Mouse (Mus musculus) kidney, postnatal 4 days (tissue): Measurements from ENCODE around the gene Etv6.

Experiments
- DNase-seq, 2 experiments: peaks; one replicate each; pipeline ENCODE4 v3.0.0; 2021; ENCODE audit warnings: mixed read lengths in 2 of 2

Etv6 gene

GRCm38 (mm10) chr6:134175059-134175458 is 139.6 kb downstream of the Etv6 start:
- no peak for DNase-seq

GRCm38 (mm10) chr6:134177196-134177595 is 141.7 kb downstream of the Etv6 start:
- no peak for DNase-seq

- DNase-seq = peak in 1 of 2 experiments; percentile 18
These were observed 146.9 kb downstream of the Etv6 start for GRCm38 (mm10) chr6:134182301-134182948.

- DNase-seq = no peak
These were observed 148.3 kb downstream of the Etv6 start for GRCm38 (mm10) chr6:134183592-134184342.

- peak; percentile 79 to 84 for DNase-seq
These were observed 150.9 kb downstream of the Etv6 start for GRCm38 (mm10) chr6:134186286-134186903.

GRCm38 (mm10) chr6:134188719-134189118 is 153.2 kb downstream of the Etv6 start:
- DNase-seq = peak; percentile 43 to 55

GRCm38 (mm10) chr6:134189174-134189573 is 153.7 kb downstream of the Etv6 start:
- no peak for DNase-seq

- peak; percentile 36 to 59 for DNase-seq
These were observed 154.2 kb downstream of the Etv6 start for GRCm38 (mm10) chr6:134189575-134190132.

- no peak for DNase-seq
These were observed 155.2 kb downstream of the Etv6 start for GRCm38 (mm10) chr6:134190597-134191278.

GRCm38 (mm10) chr6:134192710-134193109 is 157.2 kb downstream of the Etv6 start:
- no peak for DNase-seq

- DNase-seq = no peak
These were observed 164.4 kb downstream of the Etv6 start for GRCm38 (mm10) chr6:134199895-134200294.

GRCm38 (mm10) chr6:134200577-134200976 is 165.1 kb downstream of the Etv6 start:
- DNase-seq = no peak

- DNase-seq = no peak
These were observed 166.7 kb downstream of the Etv6 start for GRCm38 (mm10) chr6:134202176-134202575.

- DNase-seq = no peak
These were observed 169.7 kb downstream of the Etv6 start for GRCm38 (mm10) chr6:134205163-134205562.

- no peak for DNase-seq
These were observed 170.2 kb downstream of the Etv6 start for GRCm38 (mm10) chr6:134205726-134206125.

- no peak for DNase-seq
These were observed 170.8 kb downstream of the Etv6 start for GRCm38 (mm10) chr6:134206251-134206650.

GRCm38 (mm10) chr6:134207391-134208179 is 172.1 kb downstream of the Etv6 start:
- peak; percentile 76 to 83 for DNase-seq

- no peak for DNase-seq
These were observed 172.9 kb downstream of the Etv6 start for GRCm38 (mm10) chr6:134208180-134208952.

- DNase-seq = no peak
These were observed 175.4 kb downstream of the Etv6 start for GRCm38 (mm10) chr6:134210675-134211457.

GRCm38 (mm10) chr6:134211458-134211776 is 175.9 kb downstream of the Etv6 start:
- no peak for DNase-seq

- DNase-seq = no peak
These were observed 182.2 kb downstream of the Etv6 start for GRCm38 (mm10) chr6:134217747-134218146.
